Mouse (Mus musculus): ENCODE data around the gene Mkrn1.

DNA sequence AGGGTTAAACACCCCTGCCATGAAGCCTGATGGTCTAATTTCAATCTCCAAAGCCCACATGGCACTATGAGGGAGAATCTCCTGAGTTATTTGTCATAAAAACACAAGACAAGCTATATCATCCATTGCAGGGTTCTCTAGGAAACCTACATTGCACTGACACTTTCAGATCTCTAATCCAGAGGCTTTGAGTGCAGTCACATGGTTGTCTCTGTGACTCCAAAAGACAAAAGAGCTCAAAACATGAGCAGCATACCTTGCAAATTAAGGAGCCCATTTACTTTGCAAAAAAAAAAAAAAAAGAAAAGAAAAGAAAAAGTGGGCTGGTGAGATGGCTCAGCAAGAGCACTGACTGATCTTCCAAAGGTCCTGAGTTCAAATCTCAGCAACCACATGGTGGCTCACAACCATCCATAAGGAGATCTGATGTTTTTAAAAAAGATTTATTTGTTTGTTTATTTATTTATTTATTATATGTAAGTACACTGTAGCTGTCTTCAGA, 22.6 kb upstream of the Mkrn1 start:
- no peak for TF ChIP-seq CTCF (IDR thresholded peaks at IDR 0.05; ENCODE audit: low read depth)
- TF ChIP-seq EP300 (IDR thresholded peaks at IDR 0.05; ENCODE audit: low read depth), result no peak
